Mouse (Mus musculus) retina, embryonic 14.5 days (tissue): Measurements from ENCODE around the gene Aldh3b3.
A peak's percentile ranks its signal among the peaks of the same experiment; 100 is the strongest.

Source experiments
- DNase-seq: peaks from one replicate; pipeline ENCODE4 v3.0.0-alpha.2; 2015; ENCODE audit warnings: low spot score

Aldh3b3 gene

DNA sequence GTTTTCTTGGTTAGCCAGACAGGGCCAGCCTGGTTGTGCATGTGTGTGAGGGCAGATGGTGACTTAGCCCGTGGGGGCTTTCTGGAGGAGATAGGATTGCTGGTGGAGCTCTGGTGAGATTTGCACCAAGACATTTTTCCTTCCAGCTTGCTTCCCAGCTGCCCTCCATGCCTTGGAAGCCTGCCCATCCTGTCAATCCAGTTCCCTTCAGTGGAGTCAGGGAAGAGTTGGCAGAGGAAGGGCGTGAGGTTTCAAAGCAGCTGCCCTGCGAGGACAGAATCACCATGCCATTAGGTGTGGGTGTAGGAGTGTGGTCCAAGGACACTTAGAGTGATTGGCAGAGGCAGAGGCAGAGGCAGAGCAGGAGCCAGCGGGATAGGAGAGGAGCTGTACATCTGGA, at the start of gene Aldh3b3:
Aldh3b3 (plus strand) TSS at position 176 of the 400 bp plus-strand sequence.
- no peak for DNase-seq

DNA sequence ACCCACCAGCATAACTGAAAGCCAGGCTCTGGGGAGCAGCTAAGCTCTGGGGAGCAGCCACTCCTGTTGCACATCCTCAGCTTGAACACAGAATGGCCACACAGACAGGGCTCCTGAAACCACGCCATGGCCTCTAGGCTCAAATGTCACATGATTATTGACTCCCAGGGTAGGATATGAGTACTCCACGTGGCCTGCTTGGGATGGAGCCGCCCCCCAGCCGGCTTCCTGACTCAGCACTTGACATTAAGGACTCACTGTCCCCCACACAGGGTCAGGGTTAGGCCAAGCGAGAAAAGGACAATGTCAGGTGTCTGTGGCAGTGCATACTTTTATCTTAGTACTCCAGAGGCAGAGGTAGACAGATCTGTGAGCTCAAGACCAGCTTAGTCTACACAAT, 48.2 kb upstream of the Aldh3b3 start:
- no peak for DNase-seq

DNA sequence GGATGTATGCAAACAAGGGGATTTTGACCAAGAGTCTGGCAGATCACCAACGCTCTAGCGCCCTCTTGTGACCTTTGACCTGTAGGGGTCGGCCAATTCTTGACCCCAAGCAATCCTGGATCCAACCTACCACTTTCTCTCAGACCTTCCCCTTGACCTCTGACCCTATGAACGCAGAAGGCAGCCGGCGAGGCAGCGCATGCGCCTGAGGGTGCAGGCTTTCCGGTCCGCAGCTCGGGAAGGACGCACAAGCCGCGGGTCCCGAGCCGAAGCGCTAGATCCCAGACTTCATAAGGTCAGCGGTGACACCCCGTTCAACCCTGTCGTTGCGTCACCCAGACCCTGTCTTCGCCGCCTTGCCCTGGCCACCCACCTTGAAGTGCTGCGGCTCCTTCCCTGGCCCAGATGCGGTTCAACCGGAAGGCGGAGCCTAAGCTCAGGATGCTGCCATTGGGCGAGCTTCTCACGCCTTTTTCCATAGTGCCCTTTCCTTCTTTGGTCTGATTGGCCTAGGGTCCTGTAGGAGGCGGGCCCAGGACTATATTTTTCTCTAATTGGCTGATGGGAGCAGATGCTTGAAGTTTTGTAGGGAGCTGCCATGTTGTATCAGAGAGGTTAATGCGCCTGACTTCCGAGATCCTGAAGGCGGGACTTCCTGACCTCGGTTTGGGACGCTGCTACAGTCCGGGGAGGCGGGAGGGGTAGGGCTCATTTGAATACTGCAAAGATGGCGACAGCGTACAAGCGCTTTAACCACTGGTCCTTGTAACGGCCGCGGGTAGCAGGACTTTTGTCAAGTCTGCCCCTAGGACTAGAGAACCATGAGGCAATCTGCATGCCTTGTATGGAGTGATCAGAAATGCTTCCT, 45.9 kb upstream of the Aldh3b3 start, which contains the start of gene Ndufs8:
Ndufs8 (minus strand) TSS at position 438 of the 868 bp plus-strand sequence.
- peak; percentile 98 for DNase-seq

DNA sequence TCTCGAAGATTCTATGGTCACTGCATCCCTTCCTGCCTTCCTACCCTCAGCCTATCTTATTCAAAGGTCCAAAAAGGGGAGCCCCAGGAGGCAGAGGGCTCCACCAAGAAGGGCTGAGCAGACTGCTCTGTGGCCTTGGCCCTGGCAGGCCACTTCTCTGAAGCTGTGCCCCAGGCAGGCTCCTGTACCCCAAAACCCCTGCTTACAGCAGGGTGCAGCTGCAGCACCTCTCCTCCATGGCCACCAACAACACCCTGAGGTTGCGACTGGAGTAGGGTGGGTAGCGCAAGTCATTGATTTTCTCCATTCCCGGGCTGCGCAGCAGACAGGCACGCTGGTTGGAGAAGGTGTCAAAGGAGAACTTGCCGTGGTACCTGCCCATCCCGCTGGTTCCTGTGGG, 44.8 kb upstream of the Aldh3b3 start:
- no peak for DNase-seq

DNA sequence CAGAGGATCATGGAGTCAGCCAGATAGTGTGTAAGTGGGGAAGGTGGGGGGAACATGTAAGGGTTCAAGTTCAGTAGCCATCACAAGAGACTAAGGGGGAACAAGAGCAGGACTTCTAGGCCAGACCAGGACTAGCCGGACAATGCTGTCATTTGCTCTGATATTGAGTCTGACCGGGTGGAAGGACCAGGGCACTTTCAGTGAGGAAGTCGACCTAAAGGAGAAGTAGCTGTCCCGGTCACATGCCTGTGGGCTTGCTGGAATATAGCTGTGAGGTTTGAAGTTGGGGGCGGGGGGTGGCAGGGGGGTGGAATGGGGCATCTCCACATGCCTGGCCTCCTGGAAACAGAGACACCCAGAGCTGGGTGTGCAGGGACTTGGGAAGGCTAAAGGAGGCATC, 43.9 kb upstream of the Aldh3b3 start:
- DNase-seq, result no peak

DNA sequence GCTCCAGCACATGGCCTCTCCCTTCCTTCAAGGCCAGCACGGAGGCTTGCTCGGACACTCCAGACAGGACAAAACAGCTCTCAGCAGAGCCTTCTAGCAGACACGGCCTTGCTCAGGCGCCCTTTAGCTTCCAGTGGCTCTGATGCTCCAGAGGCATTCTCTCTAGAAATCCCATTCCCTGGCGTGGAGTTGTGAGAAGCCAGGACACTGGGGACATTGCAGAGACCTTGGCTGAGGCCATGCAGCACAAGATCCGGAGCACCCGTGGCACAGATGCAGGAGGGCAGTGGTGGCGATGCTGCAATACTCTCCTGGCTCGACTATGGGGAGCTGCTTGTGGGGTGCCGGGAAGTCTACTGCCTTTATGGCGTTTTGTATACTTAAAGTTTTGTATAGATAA, 41.7 kb upstream of the Aldh3b3 start:
- DNase-seq, result no peak

DNA sequence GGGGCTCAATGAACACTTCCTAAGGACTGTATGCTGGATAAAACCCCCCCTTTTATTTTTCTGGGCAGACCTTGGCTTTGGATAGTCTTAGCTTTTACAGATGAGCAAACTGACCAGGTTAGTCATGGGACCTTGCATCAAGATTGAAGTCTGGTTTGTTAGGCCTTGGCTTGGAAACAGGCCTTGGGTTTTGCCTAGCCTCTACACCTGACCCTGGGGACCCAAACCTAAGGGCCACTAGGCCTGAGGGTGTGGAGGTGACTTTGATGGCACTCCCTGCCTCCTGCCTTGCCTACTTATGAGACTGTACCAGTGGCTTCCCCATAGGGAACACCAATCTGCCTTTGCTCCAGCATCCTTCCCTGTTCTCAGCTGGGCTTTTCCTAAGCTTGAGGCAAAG, 38.5 kb upstream of the Aldh3b3 start:
- DNase-seq, result no peak

DNA sequence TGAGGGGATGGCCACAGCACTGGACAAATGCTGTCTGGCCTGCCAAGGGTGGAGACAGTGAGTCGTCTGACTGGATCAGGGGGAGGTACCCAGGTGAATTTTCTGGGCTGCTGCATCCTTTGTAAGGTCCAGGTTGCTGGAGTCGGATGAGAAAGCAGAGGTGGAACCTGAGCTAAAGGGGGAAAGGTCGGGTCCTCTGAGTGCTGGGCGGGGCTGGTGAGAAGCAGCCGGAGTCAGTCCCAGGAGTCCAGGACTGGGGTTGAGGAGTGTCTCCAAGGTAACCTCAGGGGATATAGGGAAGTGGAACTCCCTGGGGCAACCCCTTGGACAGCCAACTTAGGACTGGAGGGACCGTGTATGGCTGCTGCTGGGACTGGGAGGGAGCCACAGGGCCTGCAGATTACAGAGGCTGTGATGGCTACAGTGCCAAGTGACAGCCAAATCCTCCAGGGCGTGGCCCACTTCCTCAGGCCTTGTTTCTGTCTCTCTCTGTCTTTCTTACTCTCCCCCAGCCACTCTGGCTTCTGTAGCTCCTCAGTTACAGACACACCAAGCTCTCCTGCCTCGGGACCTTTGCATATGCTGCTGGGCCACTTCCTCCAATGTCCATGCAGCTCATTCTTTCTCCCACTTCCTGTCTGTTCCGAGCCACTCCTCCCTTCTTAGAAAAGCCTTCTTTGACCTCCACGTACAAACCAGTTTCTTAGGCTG, 35.6 kb upstream of the Aldh3b3 start:
- no peak for DNase-seq

DNA sequence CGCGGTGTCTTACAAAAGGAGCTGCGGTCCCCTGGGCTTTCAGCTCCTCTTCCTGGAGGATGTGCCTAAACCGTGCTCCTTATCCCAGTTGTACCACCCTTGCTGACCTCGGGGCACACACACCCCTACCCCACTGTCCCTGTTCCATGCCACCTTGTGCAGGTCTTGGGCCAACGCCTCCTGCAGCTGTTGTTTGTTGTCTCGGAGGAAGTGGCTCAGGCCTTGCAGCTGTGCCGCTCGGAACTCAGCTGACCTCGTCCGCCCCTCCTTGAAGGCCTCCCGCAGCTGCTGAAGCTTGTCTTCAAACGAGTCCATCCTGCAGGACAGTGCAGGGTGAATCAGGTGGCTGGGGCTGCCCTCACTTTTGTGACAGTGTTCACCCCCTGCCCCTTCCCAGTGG, 34.9 kb upstream of the Aldh3b3 start:
- DNase-seq, result no peak

DNA sequence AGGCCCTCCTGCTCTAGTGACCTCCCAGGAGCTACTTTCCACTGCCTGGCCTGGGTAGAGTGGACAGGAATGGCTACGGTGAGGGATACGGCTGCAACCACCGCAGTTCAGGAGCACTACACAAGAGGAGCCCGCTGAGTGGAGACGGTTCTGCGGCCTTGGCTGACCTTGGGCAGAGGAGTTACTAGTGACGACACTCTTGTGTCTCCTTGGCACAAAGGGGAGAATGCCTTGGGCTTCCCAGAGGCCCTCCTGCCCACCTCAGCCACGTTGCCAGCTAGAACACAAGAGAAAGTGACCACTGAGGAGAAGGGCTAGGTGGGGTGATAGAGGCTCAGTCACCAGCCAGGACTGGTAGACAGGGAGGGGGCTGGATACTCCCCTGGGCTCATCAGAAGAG, 34.3 kb upstream of the Aldh3b3 start:
- DNase-seq, result no peak

DNA sequence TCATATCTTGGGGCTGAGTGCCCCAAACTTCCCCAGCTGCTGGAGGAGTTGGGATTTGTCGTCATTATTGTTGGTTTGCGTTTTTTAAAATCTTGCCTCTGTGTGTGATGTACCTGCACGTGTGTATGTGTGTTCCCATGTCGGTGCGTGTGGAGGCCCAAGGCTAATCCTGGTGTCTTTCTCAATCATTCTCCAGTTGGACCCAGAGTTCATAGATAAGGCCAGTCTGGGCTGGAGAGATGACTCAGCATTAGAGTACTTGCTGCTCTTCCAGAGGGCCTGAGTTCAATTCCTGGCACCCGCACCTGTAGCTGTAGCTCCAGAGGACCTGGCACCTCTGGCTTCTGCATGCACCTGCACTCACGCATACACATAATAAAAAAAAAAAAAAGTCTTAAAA, 33.6 kb upstream of the Aldh3b3 start:
- DNase-seq, result no peak

DNA sequence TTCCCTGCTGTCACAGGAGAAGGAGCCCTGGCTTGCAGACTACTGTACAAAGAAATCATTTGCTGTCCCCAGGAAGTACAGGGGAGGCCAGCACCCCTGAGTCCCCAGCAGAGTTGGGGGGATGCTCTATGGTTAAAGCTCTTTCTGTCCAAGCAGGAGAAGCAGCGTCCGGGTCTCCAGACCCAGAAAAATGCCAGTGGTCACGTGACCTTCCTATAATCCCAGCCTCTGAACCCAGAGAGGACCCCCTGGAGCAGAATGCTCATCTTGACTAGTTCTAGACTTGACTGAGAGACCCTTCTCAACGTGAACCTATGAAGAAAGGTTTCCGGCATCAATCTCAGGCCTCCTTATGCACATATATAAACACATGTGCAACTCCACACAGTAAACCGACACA, 32.6 kb upstream of the Aldh3b3 start:
- no peak for DNase-seq

DNA sequence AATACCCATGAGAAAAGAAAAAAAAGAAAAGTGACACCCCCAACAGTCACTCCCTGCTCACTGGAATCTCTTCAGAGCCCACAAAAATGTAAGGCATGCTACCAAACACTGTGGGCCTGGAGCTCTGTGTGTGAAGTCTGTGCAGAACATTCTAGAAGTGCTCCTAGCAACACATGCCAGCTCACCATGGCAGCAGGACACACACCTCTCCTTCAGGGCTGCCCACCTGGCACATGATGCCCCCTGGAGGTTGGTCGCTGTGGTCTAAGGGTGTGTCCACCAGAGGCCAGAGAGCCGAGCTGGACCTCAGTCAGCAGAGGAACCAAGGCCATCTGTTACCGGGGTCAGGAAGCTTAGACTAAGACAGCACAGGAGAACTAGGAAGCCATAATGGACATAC, 32.2 kb upstream of the Aldh3b3 start:
- DNase-seq, result no peak

DNA sequence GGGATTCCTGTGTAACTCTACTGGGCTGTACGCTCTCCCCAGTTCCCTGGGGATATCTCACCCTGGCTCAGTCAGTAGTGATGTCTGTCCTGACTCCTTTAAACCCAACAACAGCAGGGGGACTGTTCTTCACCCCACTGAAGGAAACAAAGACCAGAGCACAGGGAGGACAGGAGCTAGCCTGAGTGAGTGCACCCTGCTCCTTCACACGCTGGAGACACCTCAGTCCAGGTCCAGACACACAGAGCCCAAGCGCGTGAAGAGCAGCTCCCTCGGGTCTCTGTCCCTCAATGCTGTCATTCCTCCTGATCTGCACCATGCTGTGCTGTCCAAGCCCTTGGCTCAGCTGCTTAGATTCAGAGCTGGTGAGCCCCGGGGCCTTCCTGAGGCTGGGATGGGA, 31.8 kb upstream of the Aldh3b3 start:
- DNase-seq, result no peak

DNA sequence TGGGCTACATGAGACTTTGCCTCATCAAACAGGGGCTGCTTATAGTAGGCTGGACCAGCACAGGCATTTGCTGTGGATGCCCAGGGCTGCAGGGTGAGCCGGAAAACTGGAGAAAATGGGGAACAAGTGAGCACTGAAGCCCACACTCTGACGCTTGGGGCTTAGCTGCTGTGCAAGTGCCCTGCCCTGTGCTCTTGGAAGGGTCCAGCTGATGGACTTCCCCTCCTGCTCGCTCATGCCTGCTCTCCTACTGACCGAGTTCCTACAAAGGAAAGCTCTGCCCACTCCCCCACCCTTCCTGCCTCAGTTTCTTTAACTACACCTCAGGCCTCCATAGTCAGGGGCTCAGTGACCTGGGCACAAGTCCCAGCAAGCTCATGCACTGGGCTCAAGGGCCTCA, 30.5 kb upstream of the Aldh3b3 start:
- DNase-seq, result no peak

DNA sequence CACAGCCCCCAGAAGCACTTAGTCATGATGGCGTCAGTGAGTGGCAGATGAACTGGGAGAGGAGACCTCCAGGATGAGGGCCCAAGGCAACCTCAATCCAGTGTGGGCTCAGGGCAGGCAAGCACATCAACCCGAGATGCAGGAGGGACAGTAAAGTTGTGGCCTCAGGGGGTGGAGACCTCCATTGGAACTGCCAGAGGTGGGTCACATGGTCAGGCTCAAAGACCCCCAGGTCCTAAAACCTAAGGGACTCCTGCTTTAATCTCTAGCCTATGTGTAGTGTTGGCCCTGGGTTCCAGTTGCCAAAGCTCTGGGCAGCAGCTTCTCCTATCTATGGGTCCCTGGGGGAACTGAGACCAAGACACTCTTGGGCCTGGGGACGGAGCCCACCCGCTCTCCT, 29.7 kb upstream of the Aldh3b3 start:
- no peak for DNase-seq

DNA sequence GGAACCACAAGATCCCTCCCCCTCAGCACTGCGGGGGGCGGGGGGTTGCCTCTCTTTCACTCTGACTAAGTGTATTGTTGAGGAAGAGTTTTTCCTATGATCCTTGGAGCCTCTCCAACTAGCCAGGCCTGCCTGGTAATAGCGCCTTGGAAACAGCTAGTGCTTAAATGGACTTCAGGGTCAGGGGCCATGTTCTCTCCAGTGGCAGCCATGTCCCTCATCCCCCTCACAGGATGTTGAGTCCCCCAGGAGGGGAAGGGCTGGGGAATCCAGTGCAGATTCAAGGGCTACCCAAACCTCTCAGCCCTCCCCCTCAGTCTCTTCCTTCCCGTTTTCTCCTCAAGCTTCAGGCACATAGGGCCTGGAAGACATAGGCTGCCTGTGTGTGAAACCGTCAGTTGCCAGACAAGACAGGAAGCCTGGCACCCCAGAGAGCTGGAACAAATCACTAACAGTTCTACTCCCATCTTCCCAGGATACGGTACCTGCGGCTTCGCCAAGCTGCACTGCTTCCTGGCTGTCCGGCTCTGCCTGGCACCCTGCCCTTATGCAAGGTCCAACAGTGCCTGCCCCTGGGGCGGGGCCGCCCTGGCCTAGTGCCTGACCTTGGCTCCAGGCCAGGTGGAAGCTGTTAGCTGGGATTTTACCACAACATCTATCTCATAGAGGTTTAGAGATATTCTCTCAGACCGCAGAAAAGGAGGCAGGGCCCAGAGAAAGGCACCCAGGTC, 29.1 kb upstream of the Aldh3b3 start, which contains the start of gene Aldh3b1:
Aldh3b1 (minus strand) TSS at position 598 of the 731 bp plus-strand sequence.
- no peak for DNase-seq

DNA sequence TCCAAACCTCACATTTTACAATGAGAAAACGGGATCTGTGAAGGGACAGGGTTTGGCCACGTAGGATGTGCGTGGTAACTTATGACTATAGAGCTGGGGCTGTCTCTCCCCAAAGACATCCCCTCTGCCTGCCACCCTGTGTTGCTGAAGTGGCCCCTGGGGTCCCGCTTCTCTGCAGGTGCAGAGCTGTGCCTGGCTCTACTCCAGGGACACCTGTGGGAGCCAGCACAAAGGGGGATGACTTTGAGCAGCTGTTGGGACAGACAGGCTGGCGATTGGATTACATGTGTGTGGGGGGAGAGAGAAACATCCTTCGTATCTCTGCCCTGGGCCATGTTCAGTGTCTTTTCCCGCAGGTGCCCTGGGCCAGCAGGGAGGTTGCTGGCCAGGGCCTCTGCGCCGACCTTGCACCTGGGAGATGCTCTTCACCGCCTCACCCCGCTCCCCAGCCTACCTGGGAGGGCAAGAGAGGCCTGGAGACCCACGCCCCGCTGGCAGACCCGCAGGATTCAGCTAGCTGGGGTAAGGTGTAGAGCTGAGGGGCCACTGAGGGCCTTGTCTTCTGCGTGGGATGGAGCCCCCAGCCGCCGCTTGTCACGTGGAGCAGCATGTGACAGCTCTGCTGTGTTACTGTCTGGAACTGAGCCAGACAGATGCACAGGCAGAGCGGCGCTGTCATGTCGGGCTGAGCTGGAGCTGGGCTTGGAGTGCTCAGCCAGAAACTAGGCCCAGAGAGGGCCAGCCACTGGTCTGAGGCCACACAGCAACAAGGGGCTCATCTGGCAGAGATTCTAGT, 28.0 kb upstream of the Aldh3b3 start:
- DNase-seq, result no peak

DNA sequence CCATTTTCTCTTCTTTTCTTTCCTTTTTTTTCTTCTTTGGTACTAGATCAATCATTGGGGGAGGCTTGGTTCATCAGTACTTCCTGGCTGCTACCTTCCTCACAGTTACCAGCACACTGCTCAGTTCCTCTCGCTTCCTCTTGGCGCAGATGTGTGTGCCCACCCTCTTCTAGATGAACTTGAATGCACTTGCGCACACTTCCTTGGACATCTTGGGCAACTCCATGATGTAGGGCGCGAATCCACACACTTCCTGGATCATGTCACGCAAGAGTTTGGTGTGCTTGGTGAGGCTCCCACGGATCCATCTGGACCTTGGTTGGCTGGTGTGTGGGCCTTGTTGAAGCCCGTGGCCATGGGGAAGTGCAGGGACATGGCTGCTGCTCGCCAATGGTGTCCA, 26.7 kb upstream of the Aldh3b3 start:
- DNase-seq, result no peak

DNA sequence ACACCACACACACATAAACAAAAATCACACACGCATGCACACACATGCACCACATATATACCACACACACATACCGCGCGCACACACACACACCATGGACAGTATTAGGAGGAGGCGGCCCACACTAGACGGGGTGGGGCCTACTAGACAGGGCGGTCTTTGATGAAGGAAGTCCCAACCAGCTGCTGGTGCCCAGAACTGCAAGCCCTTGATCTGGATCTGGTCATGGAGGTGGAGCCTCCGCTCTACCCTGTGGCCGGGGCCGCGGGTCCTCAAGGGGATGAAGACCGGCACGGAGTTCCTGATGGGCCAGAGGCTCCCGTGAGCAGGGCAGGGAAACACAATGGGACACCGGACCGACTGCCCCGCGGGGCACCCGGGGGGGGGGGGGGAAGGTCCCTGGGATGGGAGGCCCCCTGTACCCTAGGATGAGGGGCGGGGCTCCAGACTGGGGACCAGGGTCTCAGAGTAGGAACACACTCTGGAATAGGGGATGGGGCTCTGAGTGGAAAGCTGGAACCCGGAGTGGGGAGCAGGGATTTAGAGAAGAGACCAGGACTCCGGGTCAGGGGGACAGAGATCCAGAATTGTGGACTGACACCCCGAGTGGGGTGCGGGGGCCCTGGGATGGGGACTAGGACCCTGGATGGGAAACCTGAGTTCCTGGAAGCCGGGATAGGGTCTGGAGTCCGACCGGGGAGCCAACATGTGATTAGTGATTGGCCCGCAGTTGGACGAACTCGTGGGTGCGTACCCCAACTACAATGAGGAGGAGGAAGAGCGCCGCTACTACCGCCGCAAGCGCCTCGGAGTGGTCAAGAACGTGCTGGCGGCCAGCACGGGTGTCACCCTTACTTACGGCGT, 23.2 kb upstream of the Aldh3b3 start, which contains the start of gene Unc93b1:
Unc93b1 (plus strand) TSS at position 155 of the 864 bp plus-strand sequence.
- peak; percentile 63 for DNase-seq
